Mouse (Mus musculus) kidney, embryonic 16.5 days (tissue): Measurements from ENCODE around the gene Prpf19. TPM values are rescaled to one million over a fixed set of nuclear protein-coding genes. Genes with fewer than 3 reads are reported as not detected.
A peak's percentile ranks its signal among the peaks of the same experiment; 100 is the strongest.

ENCODE experiments used
- ATAC-seq: fragments of 200-750 bp; cut with Nextera tagmentation; 2 replicates; pipeline ENCODE4 v1.8.0; 2017; ENCODE audit warnings: moderate TSS enrichment; ENCODE audit not compliant: low FRiP score, low TSS enrichment
- H3K27ac ChIP-seq: fragments of 300-500 bp; sonication (generic); 2 replicates; pipeline ENCODE4 v1.5.1; 2014; ENCODE audit warnings: low read length
- H3K27me3 ChIP-seq: fragments of 300-500 bp; sonication (generic); 2 replicates; pipeline ENCODE4 v1.6.1; 2014; ENCODE audit warnings: low read length, control low read depth, mixed read lengths; ENCODE audit not compliant: insufficient read depth
- H3K36me3 ChIP-seq: fragments of 300-500 bp; sonication (generic); 2 replicates; pipeline ENCODE4 v1.6.1; 2014; ENCODE audit warnings: low read length, control low read depth, mixed read lengths; ENCODE audit not compliant: insufficient read depth
- H3K4me1 ChIP-seq: fragments of 300-500 bp; sonication (generic); 2 replicates; pipeline ENCODE4 v1.6.1; 2014; ENCODE audit warnings: low read length, control low read depth, mixed read lengths; ENCODE audit not compliant: insufficient read depth
- H3K4me2 ChIP-seq: fragments of 300-500 bp; sonication (generic); replicated peaks from 2 replicates; pipeline ENCODE4 v1.6.1; 2014; ENCODE audit warnings: low read depth, low read length
- H3K4me3 ChIP-seq: fragments of 300-500 bp; sonication (generic); 2 replicates; pipeline ENCODE4 v1.5.1; 2014; ENCODE audit warnings: mild to moderate bottlenecking, low read length
- H3K9ac ChIP-seq: fragments of 300-500 bp; sonication (generic); replicated peaks from 2 replicates; pipeline ENCODE4 v1.6.1; 2014; ENCODE audit warnings: low read length
- H3K9me3 ChIP-seq: fragments of 300-500 bp; sonication (generic); 2 replicates; pipeline ENCODE4 v1.6.1; 2016; ENCODE audit warnings: low read length, control low read depth
- WGBS: fragments of 180-500 bp; shearing (Covaris S2); extraction: QIAGEN DNeasy Blood & Tissue Kit; methylation state at CpG from one replicate; pipeline ENCODE4 v1.1.7; 2014; 5-methylcytosine and 5-hydroxymethylcytosine counted together
- polyA plus RNA-seq: library from polyadenylated mRNA; unstranded; fragments of >200 nt; fragmentation: Nextera tagmentation; extraction: Ambion mirVana; gene quantifications from 2 replicates; pipeline ENCODE4 v1.2.1, GENCODE M21; 2015

Prpf19 gene
- polyA plus RNA-seq, 1 experiment from 2014 or later = 51.3 TPM

GRCm38 (mm10) chr19:10881426-10882154, 13.4 kb upstream of the Prpf19 start, which contains the start of gene Tmem109:
Tmem109 (minus strand) TSS chr19:10882001.
- ATAC-seq = peak; percentile 89
- H3K4me1 ChIP-seq = peaks cover 28% of the 10 kb centered on the region
- peak within 1 kb of the TSS; percentile 69 for H3K9ac ChIP-seq
- H3K4me2 ChIP-seq = peak within 1 kb of the TSS; percentile 94
- WGBS = under 1% methylated on average over 49 of the region's 49 CpGs
- peak within 1 kb of the TSS; percentile 83 for H3K27ac ChIP-seq
- 0 out of 2 replicates have a peak, but pooled peaks cover 4% of the 10 kb centered on the region for H3K9me3 ChIP-seq
- no peaks in the 10 kb centered on the region for H3K36me3 ChIP-seq
- H3K4me3 ChIP-seq = peak within 1 kb of the TSS; percentile 71
- no peaks in the 10 kb centered on the region for H3K27me3 ChIP-seq

DNA sequence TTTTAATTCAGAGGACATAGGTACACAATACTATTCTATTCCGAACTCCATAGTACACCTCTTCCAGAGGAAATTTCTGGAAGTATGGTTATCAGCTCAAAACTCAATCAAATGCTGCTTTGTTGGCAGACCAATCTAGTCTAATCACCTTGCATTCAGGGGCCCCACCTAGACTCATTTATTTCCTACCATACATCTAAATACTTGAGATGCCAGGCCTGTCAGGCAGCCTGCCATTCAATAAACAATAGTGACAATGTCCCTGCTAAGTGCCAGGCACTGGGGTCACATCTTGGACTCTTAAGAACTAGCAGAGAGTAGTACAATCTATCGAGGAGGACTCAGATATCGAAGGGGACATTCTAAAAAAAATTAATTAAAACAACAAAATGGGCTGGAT, 2.8 kb upstream of the Prpf19 start:
- peaks cover 14% of the 10 kb centered on the region for H3K4me1 ChIP-seq
- no peaks in the 10 kb centered on the region for H3K9me3 ChIP-seq
- no peak overlapping the region for H3K4me3 ChIP-seq
- H3K36me3 ChIP-seq = no peaks in the 10 kb centered on the region
- no peak overlapping the region for H3K27ac ChIP-seq
- 90% methylated on average over 3 of the region's 3 CpGs for WGBS
- H3K4me2 ChIP-seq = no peak overlapping the region
- no peak for ATAC-seq
- H3K27me3 ChIP-seq = no peaks in the 10 kb centered on the region
- H3K9ac ChIP-seq = no peak overlapping the region

DNA sequence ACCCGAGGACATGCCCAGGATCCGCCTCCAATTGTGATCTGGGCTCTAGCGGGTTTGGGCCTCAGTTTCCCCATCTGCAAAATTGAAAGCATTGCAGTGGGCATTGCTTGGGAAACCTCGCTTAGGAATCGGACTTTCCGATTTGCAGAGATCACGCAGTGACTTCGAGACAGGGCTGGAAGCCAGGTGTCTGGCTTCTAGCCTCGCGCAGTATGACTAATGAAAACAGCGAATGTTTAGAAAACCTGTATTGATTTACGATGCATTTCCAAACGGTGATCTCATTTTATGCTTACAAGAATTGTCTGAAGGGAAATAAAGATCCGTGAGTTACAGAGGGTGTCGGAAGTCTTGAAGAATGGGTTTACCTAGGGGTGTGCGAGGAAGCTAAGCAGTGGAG, 677 bp downstream of the Prpf19 start:
- Histone ChIP-seq H3K4me3 (peak overlapping the region; percentile 81), H3K27me3 (no peaks in the 10 kb centered on the region), H3K9me3 (no peaks in the 10 kb centered on the region), H3K9ac (peak overlapping the region; percentile 90), H3K4me2 (peak overlapping the region; percentile 68), H3K36me3 (peaks cover 30% of the 10 kb centered on the region), H3K4me1 (peaks cover 14% of the 10 kb centered on the region), H3K27ac (peak overlapping the region; percentile 91)
- ATAC-seq = 0 out of 2 replicates have a peak, but pooled peaks have one; percentile 6
- WGBS = under 1% methylated on average over 16 of the region's 16 CpGs

- ATAC-seq = no peak
- peak overlapping the region; percentile 68 for H3K4me2 ChIP-seq
- peaks cover 41% of the 10 kb centered on the region for H3K36me3 ChIP-seq
- 81% methylated on average over 7 of the region's 7 CpGs for WGBS
- H3K4me3 ChIP-seq = peak overlapping the region; percentile 81
- H3K4me1 ChIP-seq = peaks cover 14% of the 10 kb centered on the region
- H3K9me3 ChIP-seq = no peaks in the 10 kb centered on the region
- H3K27ac ChIP-seq = no peak overlapping the region
- no peaks in the 10 kb centered on the region for H3K27me3 ChIP-seq
- peak overlapping the region; percentile 90 for H3K9ac ChIP-seq
These were observed 1.8 kb downstream of the Prpf19 start for GRCm38 (mm10) chr19:10896849-10897248.

- Histone ChIP-seq H3K4me1 (peaks cover 14% of the 10 kb centered on the region), H3K36me3 (peaks cover 47% of the 10 kb centered on the region), H3K4me3 (no peak overlapping the region), H3K27me3 (no peaks in the 10 kb centered on the region), H3K27ac (no peak overlapping the region), H3K9ac (no peak overlapping the region), H3K9me3 (no peaks in the 10 kb centered on the region), H3K4me2 (no peak overlapping the region)
- 76% methylated on average over 8 of the region's 8 CpGs for WGBS
- no peak for ATAC-seq
These were observed 2.5 kb downstream of the Prpf19 start for GRCm38 (mm10) chr19:10897491-10897890.

- H3K4me1 ChIP-seq = peaks cover 24% of the 10 kb centered on the region
- no peak for ATAC-seq
- WGBS = 77% methylated on average over 6 of the region's 6 CpGs
These were observed 5.3 kb downstream of the Prpf19 start for GRCm38 (mm10) chr19:10900315-10900714.

GRCm38 (mm10) chr19:10901046-10901445, 6.0 kb downstream of the Prpf19 start:
- Histone ChIP-seq H3K4me1 (peaks cover 27% of the 10 kb centered on the region), H3K9me3 (no peaks in the 10 kb centered on the region), H3K27me3 (no peaks in the 10 kb centered on the region), H3K9ac (no peak overlapping the region), H3K4me2 (no peak overlapping the region), H3K4me3 (no peak overlapping the region), H3K27ac (no peak overlapping the region), H3K36me3 (peaks cover 66% of the 10 kb centered on the region)
- 93% methylated on average over 5 of the region's 5 CpGs for WGBS
- no peak for ATAC-seq

More at GRCm38 (mm10) chr19:10900315-10900714, 5.3 kb downstream of the Prpf19 start:
- no peak overlapping the region for H3K4me3 ChIP-seq
- H3K9me3 ChIP-seq = no peaks in the 10 kb centered on the region
- no peak overlapping the region for H3K4me2 ChIP-seq
- H3K27me3 ChIP-seq = no peaks in the 10 kb centered on the region
- peaks cover 66% of the 10 kb centered on the region for H3K36me3 ChIP-seq
- H3K9ac ChIP-seq = no peak overlapping the region
- no peak overlapping the region for H3K27ac ChIP-seq

DNA sequence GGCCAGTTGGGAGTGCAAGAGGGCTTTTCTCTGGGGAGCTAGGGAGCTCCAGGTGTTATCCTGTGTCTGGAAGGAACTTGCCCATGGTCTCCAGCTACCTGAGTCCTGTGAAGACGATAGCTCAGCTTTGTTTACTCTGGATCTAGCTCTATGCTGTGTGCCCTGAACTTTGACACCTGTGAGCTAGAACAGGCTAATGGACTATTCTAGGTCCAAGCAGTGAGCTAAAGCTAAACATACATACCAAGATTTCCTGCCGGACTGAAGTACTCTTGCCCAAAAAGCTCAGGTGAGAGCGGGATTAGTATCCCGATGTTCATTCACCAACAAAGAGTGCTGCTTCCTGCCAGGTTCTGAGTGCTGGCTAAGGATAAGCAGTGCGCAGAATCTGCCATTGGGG, 9.5 kb downstream of the Prpf19 start:
- Histone ChIP-seq H3K27ac (peak overlapping the region; percentile 91), H3K9ac (0 out of 2 replicates have a peak overlapping the region, but pooled peaks have one; percentile 22), H3K36me3 (peaks cover 54% of the 10 kb centered on the region), H3K4me2 (no peak overlapping the region), H3K4me3 (no peak overlapping the region), H3K27me3 (no peaks in the 10 kb centered on the region), H3K4me1 (peaks cover 20% of the 10 kb centered on the region), H3K9me3 (no peaks in the 10 kb centered on the region)
- ATAC-seq = no peak
- 80% methylated on average over 5 of the region's 5 CpGs for WGBS

DNA sequence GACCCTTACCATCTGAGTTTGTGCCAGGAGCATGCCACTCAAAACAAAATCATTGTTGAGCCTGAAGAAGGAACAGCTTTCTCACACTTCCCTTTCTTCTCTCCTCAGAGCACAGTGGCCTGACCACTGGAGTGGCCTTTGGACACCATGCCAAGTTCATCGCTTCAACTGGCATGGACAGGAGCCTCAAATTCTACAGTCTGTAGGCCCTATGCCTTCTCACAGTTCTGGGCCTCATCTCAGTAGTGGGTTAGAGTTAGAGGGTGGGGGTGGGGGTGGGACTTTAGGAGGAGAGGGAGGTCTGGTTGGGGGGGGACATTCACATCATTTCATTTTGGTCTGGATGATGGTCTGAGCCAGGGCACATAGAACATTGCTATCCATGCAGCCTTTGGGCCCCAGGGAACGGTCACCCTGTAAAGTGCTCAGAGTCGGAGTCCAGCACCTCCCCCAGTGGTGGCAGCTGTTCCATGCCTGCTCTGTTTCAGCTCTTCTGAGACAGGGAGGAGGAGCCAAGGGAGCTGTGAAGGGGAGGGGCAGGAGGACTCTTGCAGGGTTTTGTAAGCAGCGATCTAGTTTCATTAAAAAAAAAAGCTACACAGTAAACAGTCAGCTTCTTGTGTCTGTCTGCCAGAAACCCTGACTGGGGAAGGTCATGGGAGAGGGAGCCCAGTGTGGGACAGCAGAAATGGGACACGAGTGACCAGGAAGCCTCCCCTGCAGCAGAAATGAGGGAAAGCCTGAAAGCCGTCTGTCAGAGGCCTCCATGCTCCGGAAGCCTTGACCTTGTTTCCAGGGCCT, 10.1 kb downstream of the Prpf19 start:
- peaks cover 49% of the 10 kb centered on the region for H3K36me3 ChIP-seq
- H3K4me3 ChIP-seq = no peak overlapping the region
- peak; percentile 90 for ATAC-seq
- peaks cover 20% of the 10 kb centered on the region for H3K4me1 ChIP-seq
- H3K27me3 ChIP-seq = no peaks in the 10 kb centered on the region
- 0 out of 2 replicates have a peak overlapping the region, but pooled peaks have one; percentile 22 for H3K9ac ChIP-seq
- WGBS = 30% methylated on average over 7 of the region's 7 CpGs
- peak overlapping the region; percentile 91 for H3K27ac ChIP-seq
- no peak overlapping the region for H3K4me2 ChIP-seq
- no peaks in the 10 kb centered on the region for H3K9me3 ChIP-seq

- H3K4me3 ChIP-seq = no peak overlapping the region
- no peaks in the 10 kb centered on the region for H3K9me3 ChIP-seq
- WGBS = 38% methylated on average over 5 of the region's 5 CpGs
- H3K27me3 ChIP-seq = no peaks in the 10 kb centered on the region
- peak overlapping the region; percentile 91 for H3K27ac ChIP-seq
- H3K36me3 ChIP-seq = peaks cover 44% of the 10 kb centered on the region
- H3K4me1 ChIP-seq = peaks cover 20% of the 10 kb centered on the region
- H3K9ac ChIP-seq = no peak overlapping the region
- no peak overlapping the region for H3K4me2 ChIP-seq
- ATAC-seq = no peak
These were observed 10.6 kb downstream of the Prpf19 start for GRCm38 (mm10) chr19:10905728-10906000.
